In genomic region chr11:90227000-90227922, GRCm38 (mm10) we compare ENCODE assay signal across 19 mouse cellular contexts. TPM values are rescaled to one million over a fixed set of nuclear protein-coding genes. Genes with fewer than 3 reads are reported as not detected.
A peak's percentile ranks its signal among the peaks of the same experiment; 100 is the strongest.
DNase-seq lines count a peak whose midpoint lies in the region; ATAC-seq and TF ChIP-seq lines count a peak whose summit lies in the region.
"Had no signal": no experiment of that assay in that cellular context is flagged by ENCODE, and none has a peak within 500 bp of the region (broad histone marks: within the 10 kb centered on the region; RNA-seq: fewer than 3 reads in every experiment).

No protein-coding gene starts in this region.

- intact Hi-C loops in left cerebral cortex, postnatal 14 days (cut with DNase I): no loop called here

- H3K4me1 ChIP-seq in forebrain, embryonic 10.5 days: peaks cover 45% of the 10 kb centered on the region
- peaks cover 1% of the 10 kb centered on the region for H3K4me1 ChIP-seq in forebrain, postnatal 0 days (ENCODE audit: insufficient read depth)
- peaks cover 14% of the 10 kb centered on the region for H3K4me1 ChIP-seq in forebrain, embryonic 12.5 days
- peaks cover 17% of the 10 kb centered on the region for H3K4me1 ChIP-seq in heart, embryonic 11.5 days (ENCODE audit: control insufficient read depth, insufficient read depth, low read length)
- H3K4me1 ChIP-seq: hindbrain, embryonic 15.5 days had no signal

- no peak overlapping the region for H3K9ac ChIP-seq in forebrain, postnatal 0 days
- no peak overlapping the region for H3K9ac ChIP-seq in forebrain, embryonic 12.5 days
- H3K9ac ChIP-seq in heart, embryonic 11.5 days (ENCODE audit: low read depth, low read length): no peak overlapping the region
- H3K9ac ChIP-seq: hindbrain, embryonic 15.5 days; limb, embryonic 13.5 days; liver, embryonic 14.5 days had no signal

- WGBS in forebrain, embryonic 10.5 days: 68% methylated on average over 12 of the region's 12 CpGs
- WGBS in forebrain, postnatal 0 days: 23% methylated on average over 12 of the region's 12 CpGs
- 37% methylated on average over 12 of the region's 12 CpGs for WGBS in forebrain, embryonic 12.5 days
- WGBS in heart, embryonic 11.5 days (ENCODE audit: insufficient replicate concordance): 73% methylated on average over 12 of the region's 12 CpGs

- no peaks in the 10 kb centered on the region for H3K27me3 ChIP-seq in forebrain, embryonic 10.5 days (ENCODE audit: poor library complexity, severe bottlenecking)
- no peaks in the 10 kb centered on the region for H3K27me3 ChIP-seq in forebrain, postnatal 0 days (ENCODE audit: insufficient read depth, low read length)
- H3K27me3 ChIP-seq in forebrain, embryonic 12.5 days: no peaks in the 10 kb centered on the region
- H3K27me3 ChIP-seq in heart, embryonic 11.5 days (ENCODE audit: control insufficient read depth, insufficient read depth, low read length): no peaks in the 10 kb centered on the region
- H3K27me3 ChIP-seq: hindbrain, embryonic 15.5 days; limb, embryonic 13.5 days had no signal

- no peak for DNase-seq in forebrain, embryonic 10.5 days (ENCODE audit: extremely low spot score, low spot score)
- DNase-seq in forebrain, postnatal 0 days: no peak
- DNase-seq in CD4-positive, CD25-positive, alpha-beta regulatory T cell, adult 2 months (ENCODE audit: low read depth, low spot score): peak; percentile 49
- DNase-seq in left cerebral cortex, postnatal 14 days (ENCODE audit: low spot score in 2 of 2): no peak
- no peak for DNase-seq in cerebellum, postnatal 4 days (ENCODE audit: low spot score in 2 of 2)
- DNase-seq: adrenal gland, postnatal 10 days; cerebellum, adult 11-12 months; cerebellum, postnatal 25 days; heart, adult 18-20 months; heart, postnatal 36 days; kidney, postnatal 36 days; thymus, postnatal 25 days had no signal

- no peak overlapping the region for H3K4me3 ChIP-seq in forebrain, embryonic 10.5 days
- H3K4me3 ChIP-seq in forebrain, postnatal 0 days (ENCODE audit: low read depth, low read length): no peak overlapping the region
- H3K4me3 ChIP-seq in forebrain, embryonic 12.5 days (replicated peaks): no peak overlapping the region
- H3K4me3 ChIP-seq in heart, embryonic 11.5 days (ENCODE audit: low read depth, low read length): no peak overlapping the region
- H3K4me3 ChIP-seq: hindbrain, embryonic 15.5 days; limb, embryonic 13.5 days had no signal

- no peak for TF ChIP-seq CTCF in forebrain, postnatal 0 days (IDR thresholded peaks at IDR 0.05; ENCODE audit: low read depth)

- H3K4me2 ChIP-seq in forebrain, postnatal 0 days (ENCODE audit: low read depth): no peak overlapping the region
- H3K4me2 ChIP-seq in forebrain, embryonic 12.5 days: no peak overlapping the region
- no peak overlapping the region for H3K4me2 ChIP-seq in heart, embryonic 11.5 days
- H3K4me2 ChIP-seq: hindbrain, embryonic 15.5 days; limb, embryonic 13.5 days had no signal

- no peak for ATAC-seq in forebrain, postnatal 0 days
- ATAC-seq in forebrain, embryonic 12.5 days (ENCODE audit: low FRiP score): peak; percentile 41; the same call in 1 of the 2 replicates
- ATAC-seq in megakaryocyte, adult 5-6 weeks (ENCODE audit: poor library complexity, severe bottlenecking): peak; percentile 34
- no peak for ATAC-seq in heart, embryonic 11.5 days (replicated peaks; ENCODE audit: insufficient number of reproducible peaks, low FRiP score, low TSS enrichment)
- ATAC-seq: intestine, embryonic 16.5 days had no signal

- H3K9me3 ChIP-seq in forebrain, embryonic 10.5 days: no peaks in the 10 kb centered on the region
- H3K9me3 ChIP-seq in forebrain, postnatal 0 days (ENCODE audit: low read length): no peaks in the 10 kb centered on the region
- no peaks in the 10 kb centered on the region for H3K9me3 ChIP-seq in forebrain, embryonic 12.5 days
- no peaks in the 10 kb centered on the region for H3K9me3 ChIP-seq in heart, embryonic 11.5 days (replicated peaks; ENCODE audit: control insufficient read depth, low read length)
- H3K9me3 ChIP-seq: hindbrain, embryonic 15.5 days; limb, embryonic 13.5 days had no signal

- H3K36me3 ChIP-seq in forebrain, embryonic 10.5 days (replicated peaks): no peaks in the 10 kb centered on the region
- H3K36me3 ChIP-seq in forebrain, postnatal 0 days (ENCODE audit: insufficient read depth): no peaks in the 10 kb centered on the region
- H3K36me3 ChIP-seq in forebrain, embryonic 12.5 days (replicated peaks): no peaks in the 10 kb centered on the region
- no peaks in the 10 kb centered on the region for H3K36me3 ChIP-seq in heart, embryonic 11.5 days (ENCODE audit: control insufficient read depth, insufficient read depth, low read length)
- H3K36me3 ChIP-seq: hindbrain, embryonic 15.5 days; limb, embryonic 13.5 days had no signal

- H3K27ac ChIP-seq in forebrain, embryonic 10.5 days: peak overlapping the region; percentile 40; the same call in 1 of the 2 replicates
- H3K27ac ChIP-seq in forebrain, postnatal 0 days (ENCODE audit: low read depth, low read length): no peak overlapping the region
- 0 out of 2 replicates have a peak overlapping the region, but pooled peaks have one; percentile 9 for H3K27ac ChIP-seq in forebrain, embryonic 12.5 days
- H3K27ac ChIP-seq in heart, embryonic 11.5 days (ENCODE audit: low read depth, low read length): no peak overlapping the region
- H3K27ac ChIP-seq: hindbrain, embryonic 15.5 days; limb, embryonic 13.5 days; liver, embryonic 14.5 days had no signal

RNA-seq across cellular contexts. Expression of gene Mmd, which starts 22.0 kb away (rescaled TPM):
- 40.3 and 41.2 TPM in 2 replicates for polyA plus RNA-seq in forebrain, embryonic 10.5 days (2016; fragmentation: Nextera tagmentation; extraction: Ambion mirVana)
- 151 and 161 TPM in 2 replicates for total RNA-seq in forebrain, postnatal 0 days (2014; rRNA removed)
- polyA plus RNA-seq in forebrain, postnatal 0 days (2015; fragmentation: Nextera tagmentation; extraction: Ambion mirVana): 105 and 119 TPM in 2 replicates
- polyA plus RNA-seq in forebrain, embryonic 12.5 days (2016; fragmentation: Nextera tagmentation; extraction: Ambion mirVana): 57.7 and 59.9 TPM in 2 replicates
- total RNA-seq in megakaryocyte, adult 5-6 weeks (2015): 13.9 and 14.5 TPM in 2 replicates
- total RNA-seq in megakaryocyte, adult 5-6 weeks (2017): 10.7 and 11.1 TPM in 2 replicates
- 100 to 1,000 TPM; 219 to 221 TPM for total RNA-seq in left cerebral cortex, postnatal 14 days (2021)
- polyA plus RNA-seq in heart, embryonic 11.5 days (2014; fragmentation: Nextera tagmentation; extraction: Ambion mirVana): 76.1 and 93.0 TPM in 2 replicates

RNA-seq across cellular contexts. Expression of gene Gm45716, which starts 39.8 kb away (rescaled TPM):
- polyA plus RNA-seq in forebrain, embryonic 10.5 days (2016; fragmentation: Nextera tagmentation; extraction: Ambion mirVana): 14.7 and 16.9 TPM in 2 replicates
- 12.0 and 14.5 TPM in 2 replicates for total RNA-seq in forebrain, postnatal 0 days (2014; rRNA removed)
- 24.7 and 32.7 TPM in 2 replicates for polyA plus RNA-seq in forebrain, postnatal 0 days (2015; fragmentation: Nextera tagmentation; extraction: Ambion mirVana)
- polyA plus RNA-seq in forebrain, embryonic 12.5 days (2016; fragmentation: Nextera tagmentation; extraction: Ambion mirVana): 18.4 and 20.0 TPM in 2 replicates
- 4.5 and 4.8 TPM in 2 replicates for total RNA-seq in megakaryocyte, adult 5-6 weeks (2015)
- 5.6 and 6.9 TPM in 2 replicates for total RNA-seq in megakaryocyte, adult 5-6 weeks (2017)
- total RNA-seq in left cerebral cortex, postnatal 14 days (2021): 1 to 10 TPM; 4.9 to 5.8 TPM
- polyA plus RNA-seq in heart, embryonic 11.5 days (2014; fragmentation: Nextera tagmentation; extraction: Ambion mirVana): 50.9 TPM in 2 replicates

Comparison
In these comparisons a context has a peak if more than half of its experiments do, and no peak if none do; other contexts are left out.
1. H3K27ac ChIP-seq: peak in forebrain, embryonic 10.5 days (single experiment) and forebrain, embryonic 12.5 days (single experiment); none in forebrain, postnatal 0 days (single experiment) and heart, embryonic 11.5 days (single experiment).
2. ATAC-seq: peak in forebrain, embryonic 12.5 days (single experiment) and megakaryocyte, adult 5-6 weeks (single experiment); none in forebrain, postnatal 0 days (single experiment) and heart, embryonic 11.5 days (single experiment).